In the genomic region with DNA sequence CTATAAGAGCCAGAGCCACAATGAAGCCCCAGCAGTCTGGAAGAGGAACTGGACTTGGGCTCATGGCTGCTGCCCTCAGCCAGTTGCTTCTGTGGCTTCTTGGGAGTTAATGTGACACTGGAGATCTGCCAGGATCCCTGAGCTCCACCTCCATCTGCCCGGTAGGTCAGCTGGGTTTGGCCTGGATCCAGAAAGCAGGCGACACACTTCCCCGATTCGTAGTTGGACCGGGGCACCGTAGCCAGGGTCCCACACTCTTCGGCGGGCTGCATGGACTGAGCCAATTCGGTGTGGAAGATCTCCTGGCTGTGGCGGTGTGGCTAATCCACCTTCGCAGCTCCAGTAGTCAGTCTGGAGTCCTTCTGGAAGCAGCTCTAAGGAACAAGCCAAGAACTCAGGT, we compare ENCODE assay signal across 9 mouse cellular contexts. TPM values are rescaled to one million over a fixed set of nuclear protein-coding genes. Genes with fewer than 3 reads are reported as not detected.
DNase-seq lines count a peak whose midpoint lies in the region; TF ChIP-seq lines count a peak whose summit lies in the region.
"Had no signal": no experiment of that assay in that cellular context is flagged by ENCODE, and none has a peak within 500 bp of the region (broad histone marks: within the 10 kb centered on the region; RNA-seq: fewer than 3 reads in every experiment).

A gene (plus strand): TSS at position 219 of the 400 bp plus-strand sequence.

- WGBS in heart, adult 2 months: 38% methylated on average over 11 of the region's 11 CpGs

- TF ChIP-seq EP300 in heart, adult 2 months (IDR thresholded peaks at IDR 0.05; ENCODE audit: insufficient read depth, low read depth, low read length): no peak

- H3K27me3 ChIP-seq in heart, adult 2 months (ENCODE audit: control insufficient read depth, insufficient read depth, low read length): no peaks in the 10 kb centered on the region

- DNase-seq in lung, postnatal 10 days: peak; percentile 3
- no peak for DNase-seq in lung, postnatal 4 days
- DNase-seq in adrenal gland, postnatal 25 days: peak; percentile 72
- DNase-seq in cerebellum, adult 9-11 months: peak; percentile 95
- DNase-seq in left cerebral cortex, postnatal 10 days (ENCODE audit: extremely low spot score in 1 of 2, low spot score in 2 of 2): peak in 1 of 2 experiments; percentile 34
- no peak for DNase-seq in heart, adult 2 months
- DNase-seq in adipocyte (ENCODE audit: low spot score): no peak
- DNase-seq: heart, postnatal 14 days; lung, adult 2 months had no signal

- no peak within 1 kb of the TSS for H3K27ac ChIP-seq in heart, adult 2 months

- H3K4me3 ChIP-seq in heart, adult 2 months: no peak within 1 kb of the TSS

- no peak within 1 kb of the TSS for H3K9ac ChIP-seq in heart, adult 2 months (ENCODE audit: low read depth, low read length)

- TF ChIP-seq CTCF in heart, adult 2 months (IDR thresholded peaks at IDR 0.05): no peak

- H3K4me1 ChIP-seq in heart, adult 2 months (ENCODE audit: control insufficient read depth, insufficient read depth, low read length): no peaks in the 10 kb centered on the region

- no peaks in the 10 kb centered on the region for H3K79me2 ChIP-seq in heart, adult 2 months (replicated peaks; ENCODE audit: control insufficient read depth, insufficient read depth, low read length)

- intact Hi-C loops in left cerebral cortex, postnatal 10 days (cut with DNase I): no loop called here
- intact Hi-C loops in heart, adult 2 months (cut with DNase I): no loop called here

- H3K36me3 ChIP-seq in heart, adult 2 months (ENCODE audit: control insufficient read depth, insufficient read depth, low read length): no peaks in the 10 kb centered on the region

- no peak for TF ChIP-seq POLR2A in heart, adult 2 months (IDR thresholded peaks at IDR 0.05; ENCODE audit: insufficient read depth, low read depth, low read length)

RNA-seq across cellular contexts. Expression of the gene that starts here (rescaled TPM):
- total RNA-seq in adrenal gland, postnatal 25 days (2021): 49.2 and 56.7 TPM in 2 replicates
- 100 to 1,000 TPM; 174 to 184 TPM for total RNA-seq in left cerebral cortex, postnatal 10 days (2021)
- total RNA-seq in heart, adult 2 months (2021): not detected
- not detected in 2 replicates for polyA plus RNA-seq in heart, adult 2 months (2012; rRNA removed)
- total RNA-seq: heart, postnatal 14 days had no signal
- polyA plus RNA-seq: lung, adult 2 months had no signal

Comparison
In these comparisons a context has a peak if more than half of its experiments do, and no peak if none do; other contexts are left out.
1. RNA of the gene that starts here (total RNA-seq): 174 to 184 TPM in left cerebral cortex, postnatal 10 days and 49.2 to 56.7 TPM in adrenal gland, postnatal 25 days; not detected in heart, adult 2 months; every median in the first group is over 10 times any median in the second.
2. DNase-seq: peak in lung, postnatal 10 days (single experiment), adrenal gland, postnatal 25 days (single experiment) and cerebellum, adult 9-11 months (single experiment); none in lung, postnatal 4 days (0 of 2), heart, adult 2 months (0 of 2) and adipocyte (single experiment).